Mouse (Mus musculus) neural tube, embryonic 14.5 days (tissue): Measurements from ENCODE around the gene Gm4737. TPM values are rescaled to one million over a fixed set of nuclear protein-coding genes. Genes with fewer than 3 reads are reported as not detected.

Source experiments
- ATAC-seq: fragments of 200-750 bp; cut with Nextera tagmentation; 2 replicates; pipeline ENCODE4 v1.8.0; 2017; ENCODE audit warnings: low read depth, mild to moderate bottlenecking, moderate TSS enrichment, moderate library complexity
- H3K27ac ChIP-seq: fragments of 300-500 bp; sonication (generic); 2 replicates; pipeline ENCODE4 v1.5.1; 2014; ENCODE audit warnings: low read depth, mild to moderate bottlenecking, control low read depth, low read length, moderate library complexity, mixed read lengths
- H3K27me3 ChIP-seq: fragments of 300-500 bp; sonication (generic); 2 replicates; pipeline ENCODE4 v1.6.1; 2014; ENCODE audit warnings: low read length; ENCODE audit not compliant: control insufficient read depth, insufficient read depth
- H3K36me3 ChIP-seq: fragments of 300-500 bp; sonication (generic); 2 replicates; pipeline ENCODE4 v1.6.1; 2014; ENCODE audit warnings: low read length, mixed read lengths; ENCODE audit not compliant: control insufficient read depth, insufficient read depth
- H3K4me1 ChIP-seq: fragments of 300-500 bp; sonication (generic); 2 replicates; pipeline ENCODE4 v1.6.1; 2014; ENCODE audit warnings: low read length; ENCODE audit not compliant: control insufficient read depth, insufficient read depth
- H3K4me2 ChIP-seq: fragments of 300-500 bp; sonication (generic); 2 replicates; pipeline ENCODE4 v1.6.1; 2014; ENCODE audit warnings: mild to moderate bottlenecking, low read depth, low read length, control low read depth
- H3K4me3 ChIP-seq: fragments of 300-500 bp; sonication (generic); 2 replicates; pipeline ENCODE4 v1.5.1; 2014; ENCODE audit warnings: low read depth, low read length, control low read depth, mixed read lengths
- H3K9ac ChIP-seq: fragments of 300-500 bp; sonication (generic); replicated peaks from 2 replicates; pipeline ENCODE4 v1.6.1; 2014; ENCODE audit warnings: low read depth, mild to moderate bottlenecking, control low read depth, low read length, mixed read lengths
- H3K9me3 ChIP-seq: fragments of 300-500 bp; sonication (generic); 2 replicates; pipeline ENCODE4 v1.6.1; 2016; ENCODE audit warnings: low read length; ENCODE audit not compliant: control insufficient read depth
- WGBS: fragments of 180-500 bp; shearing (Covaris S2); extraction: QIAGEN DNeasy Blood & Tissue Kit; methylation state at CpG from one replicate; pipeline ENCODE4 v1.1.7; 2014; 5-methylcytosine and 5-hydroxymethylcytosine counted together
- polyA plus RNA-seq: library from polyadenylated mRNA; unstranded; fragments of >200 nt; fragmentation: Nextera tagmentation; extraction: Ambion mirVana; gene quantifications from 2 replicates; pipeline ENCODE4 v1.2.1, GENCODE M21; 2014

Gm4737 gene
- polyA plus RNA-seq, 1 experiment from 2014 or later, result 1.8 TPM

GRCm38 (mm10) chr16:46146962-46147361 is 7.9 kb downstream of the Gm4737 start:
- Histone ChIP-seq H3K36me3 (no peaks in the 10 kb centered on the region), H3K9ac (no peak overlapping the region), H3K4me2 (no peak overlapping the region), H3K27ac (no peak overlapping the region), H3K4me1 (no peaks in the 10 kb centered on the region), H3K4me3 (no peak overlapping the region), H3K27me3 (no peaks in the 10 kb centered on the region), H3K9me3 (no peaks in the 10 kb centered on the region)
- 73% methylated on average over 3 of the region's 3 CpGs for WGBS
- ATAC-seq, result no peak

GRCm38 (mm10) chr16:46122238-46122637 is 32.6 kb downstream of the Gm4737 start:
- H3K36me3 ChIP-seq, result no peaks in the 10 kb centered on the region
- H3K4me1 ChIP-seq, result no peaks in the 10 kb centered on the region
- H3K4me3 ChIP-seq, result no peak overlapping the region
- H3K27me3 ChIP-seq, result no peaks in the 10 kb centered on the region
- no peak for ATAC-seq
- H3K27ac ChIP-seq, result no peak overlapping the region
- no peak overlapping the region for H3K4me2 ChIP-seq
- H3K9me3 ChIP-seq, result no peaks in the 10 kb centered on the region
- H3K9ac ChIP-seq, result no peak overlapping the region

DNA sequence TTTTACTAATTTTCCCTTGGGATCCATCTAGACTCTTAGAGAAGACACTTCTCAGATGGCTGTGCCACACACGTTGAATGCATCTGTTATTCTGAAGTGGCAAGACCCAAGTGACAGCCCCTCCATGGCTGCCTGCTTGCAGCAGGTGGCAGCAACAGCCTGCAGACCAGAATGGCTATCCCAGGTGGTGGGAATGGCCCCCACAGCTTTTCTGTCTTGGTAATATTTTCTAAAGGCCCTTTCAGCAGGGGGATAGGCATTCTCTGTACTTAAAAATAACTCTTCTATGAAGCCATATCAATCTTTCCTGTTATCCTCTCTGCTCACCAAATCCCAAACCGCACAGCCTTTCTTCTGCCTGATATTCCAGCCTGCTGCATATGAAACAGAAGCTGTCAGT is 33.5 kb downstream of the Gm4737 start:
- Histone ChIP-seq H3K9ac (no peak overlapping the region), H3K36me3 (no peaks in the 10 kb centered on the region), H3K27me3 (no peaks in the 10 kb centered on the region), H3K4me2 (no peak overlapping the region), H3K4me3 (no peak overlapping the region), H3K4me1 (no peaks in the 10 kb centered on the region), H3K27ac (no peak overlapping the region), H3K9me3 (no peaks in the 10 kb centered on the region)
- WGBS, result 44% methylated on average over 2 of the region's 2 CpGs
- peak; percentile 69; the same call in 1 of the 2 replicates for ATAC-seq

DNA sequence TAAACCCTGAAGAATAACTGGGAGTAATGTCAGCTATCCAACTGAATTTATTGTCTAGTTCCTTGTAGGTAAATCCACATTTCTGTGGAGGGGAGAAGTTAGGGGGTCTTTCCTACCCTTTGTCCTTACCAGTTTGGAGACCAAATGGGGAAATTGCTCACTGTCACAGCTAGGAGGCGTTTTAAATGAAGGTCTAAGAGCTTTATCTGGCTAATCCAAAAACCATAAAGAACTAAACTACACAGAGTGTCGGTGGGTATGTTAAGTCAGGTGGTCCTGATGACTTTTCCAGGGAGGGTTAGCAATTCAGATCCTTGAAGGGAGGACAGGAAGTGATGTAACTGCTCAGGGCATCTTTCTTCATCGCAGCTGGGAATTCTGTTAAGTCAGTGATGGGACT is 34.3 kb downstream of the Gm4737 start:
- Histone ChIP-seq H3K9me3 (no peaks in the 10 kb centered on the region), H3K36me3 (no peaks in the 10 kb centered on the region), H3K4me2 (no peak overlapping the region), H3K27me3 (no peaks in the 10 kb centered on the region), H3K4me1 (no peaks in the 10 kb centered on the region), H3K27ac (no peak overlapping the region), H3K4me3 (no peak overlapping the region), H3K9ac (no peak overlapping the region)
- 47% methylated on average over 3 of the region's 3 CpGs for WGBS
- ATAC-seq, result no peak

- H3K9ac ChIP-seq, result no peak within 1 kb of the TSS
- H3K4me1 ChIP-seq, result no peaks in the 10 kb centered on the region
- no peak within 1 kb of the TSS for H3K4me2 ChIP-seq
- no peak within 1 kb of the TSS for H3K4me3 ChIP-seq
- ATAC-seq, result no peak
- no peaks in the 10 kb centered on the region for H3K27me3 ChIP-seq
- H3K9me3 ChIP-seq, result no peaks in the 10 kb centered on the region
- no peaks in the 10 kb centered on the region for H3K36me3 ChIP-seq
- H3K27ac ChIP-seq, result no peak within 1 kb of the TSS
- 83% methylated on average over 10 of the region's 10 CpGs for WGBS
These were observed 34.9 kb downstream of the Gm4737 start, which contains the start of gene Cd96 for GRCm38 (mm10) chr16:46120020-46120419. Cd96 (minus strand) TSS chr16:46120251.

- ATAC-seq, result no peak
- H3K4me3 ChIP-seq, result no peak overlapping the region
- no peak overlapping the region for H3K4me2 ChIP-seq
- H3K9me3 ChIP-seq, result no peaks in the 10 kb centered on the region
- H3K36me3 ChIP-seq, result no peaks in the 10 kb centered on the region
- 95% methylated on average over 3 of the region's 3 CpGs for WGBS
- no peak overlapping the region for H3K27ac ChIP-seq
- H3K4me1 ChIP-seq, result no peaks in the 10 kb centered on the region
- H3K9ac ChIP-seq, result no peak overlapping the region
- no peaks in the 10 kb centered on the region for H3K27me3 ChIP-seq
These were observed 37.2 kb downstream of the Gm4737 start for GRCm38 (mm10) chr16:46117645-46118044.

DNA sequence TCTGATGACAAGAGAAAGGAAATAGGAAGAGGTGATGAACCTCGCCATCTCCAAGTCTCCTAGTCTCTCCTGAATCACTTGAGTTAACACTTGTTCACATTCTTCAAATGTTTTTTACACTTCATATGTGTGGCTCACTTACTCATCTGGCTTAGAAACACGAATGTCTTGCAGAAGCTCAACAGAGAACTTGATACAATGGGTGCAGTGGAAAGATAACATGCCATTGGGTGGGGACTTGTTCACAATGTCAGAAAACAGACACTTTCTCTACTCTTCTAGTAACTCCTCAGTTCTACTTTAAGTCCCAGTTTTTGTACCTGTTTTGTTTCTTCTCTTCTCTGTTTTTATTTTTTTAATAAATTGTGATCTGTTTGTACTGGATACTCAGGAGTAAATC is 40.1 kb downstream of the Gm4737 start:
- WGBS, result 78% methylated on average over 2 of the region's 2 CpGs
- H3K4me3 ChIP-seq, result no peak overlapping the region
- no peaks in the 10 kb centered on the region for H3K27me3 ChIP-seq
- no peak overlapping the region for H3K4me2 ChIP-seq
- no peak overlapping the region for H3K9ac ChIP-seq
- no peak for ATAC-seq
- H3K36me3 ChIP-seq, result no peaks in the 10 kb centered on the region
- H3K27ac ChIP-seq, result no peak overlapping the region
- no peaks in the 10 kb centered on the region for H3K9me3 ChIP-seq
- H3K4me1 ChIP-seq, result no peaks in the 10 kb centered on the region

DNA sequence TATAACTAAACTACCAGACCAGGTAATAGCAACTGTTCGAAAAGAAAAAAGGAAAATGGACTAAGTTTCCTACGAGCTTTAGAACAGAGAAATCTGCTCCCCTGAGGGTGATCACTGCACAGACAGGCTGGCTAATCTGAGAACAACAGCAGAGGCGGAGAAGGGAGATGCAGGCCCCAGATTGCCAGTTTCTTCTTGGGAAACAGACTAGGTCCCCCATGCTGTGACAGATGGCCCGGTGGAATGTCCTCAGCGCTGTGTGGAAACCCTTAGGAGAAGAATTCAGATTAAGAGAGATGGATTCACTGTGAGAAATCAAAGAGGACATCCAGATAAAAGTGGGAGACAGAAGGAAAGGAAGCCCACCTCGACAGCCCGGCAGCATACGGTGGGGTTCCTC is 45.3 kb downstream of the Gm4737 start:
- no peak for ATAC-seq
- WGBS, result 60% methylated on average over 8 of the region's 8 CpGs
- H3K4me2 ChIP-seq, result no peak overlapping the region

GRCm38 (mm10) chr16:46107431-46107830 is 47.4 kb downstream of the Gm4737 start:
- Histone ChIP-seq H3K9ac (no peak overlapping the region), H3K27ac (no peak overlapping the region), H3K27me3 (no peaks in the 10 kb centered on the region), H3K36me3 (no peaks in the 10 kb centered on the region), H3K4me2 (no peak overlapping the region), H3K4me3 (no peak overlapping the region), H3K9me3 (no peaks in the 10 kb centered on the region), H3K4me1 (no peaks in the 10 kb centered on the region)
- WGBS, result 71% methylated on average over 4 of the region's 4 CpGs
- no peak for ATAC-seq

More for the DNA sequence above, 45.3 kb downstream of the Gm4737 start:
- no peak overlapping the region for H3K27ac ChIP-seq
- H3K9me3 ChIP-seq, result no peaks in the 10 kb centered on the region
- H3K9ac ChIP-seq, result no peak overlapping the region
- H3K36me3 ChIP-seq, result no peaks in the 10 kb centered on the region
- no peaks in the 10 kb centered on the region for H3K4me1 ChIP-seq
- no peak overlapping the region for H3K4me3 ChIP-seq
- no peaks in the 10 kb centered on the region for H3K27me3 ChIP-seq

DNA sequence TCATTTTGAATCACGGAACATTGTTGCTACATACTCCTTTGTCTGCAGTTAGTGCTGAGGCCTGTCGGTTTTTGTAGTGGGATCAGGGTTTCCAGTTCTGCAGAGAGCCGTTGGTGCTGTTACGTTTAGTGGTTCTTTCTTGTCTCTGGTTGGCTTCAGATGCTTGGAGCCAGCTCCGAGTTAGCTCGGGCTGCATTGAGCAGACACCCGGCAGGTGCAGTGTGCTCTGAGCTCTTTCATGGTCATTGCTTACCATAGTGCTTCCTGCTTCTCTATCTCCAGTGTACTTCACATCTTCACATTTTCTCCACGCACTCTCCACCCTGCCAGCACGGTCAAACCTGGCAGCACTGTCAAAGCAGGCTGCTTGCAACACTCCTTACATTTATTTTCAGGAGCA is 50.4 kb downstream of the Gm4737 start:
- no peaks in the 10 kb centered on the region for H3K27me3 ChIP-seq
- ATAC-seq, result no peak
- no peaks in the 10 kb centered on the region for H3K9me3 ChIP-seq
- no peaks in the 10 kb centered on the region for H3K36me3 ChIP-seq
- no peaks in the 10 kb centered on the region for H3K4me1 ChIP-seq
- 85% methylated on average over 9 of the region's 9 CpGs for WGBS
- H3K4me2 ChIP-seq, result no peak overlapping the region
- H3K9ac ChIP-seq, result no peak overlapping the region
- H3K27ac ChIP-seq, result no peak overlapping the region
- H3K4me3 ChIP-seq, result no peak overlapping the region
